Mouse (Mus musculus): ENCODE measurements around the gene Bms1. TPM values are rescaled to one million over a fixed set of nuclear protein-coding genes. Genes with fewer than 3 reads are reported as not detected.

Bms1 gene
- polyA plus RNA-seq (2014; fragmentation: Nextera tagmentation; extraction: Ambion mirVana), result 14.4 and 23.5 TPM in 2 replicates

- WGBS, result under 1% methylated on average over 67 of the region's 67 CpGs
- ATAC-seq (ENCODE audit: low FRiP score, low TSS enrichment) (peak; percentile 96), DNase-seq (peak; percentile 98)
- Histone ChIP-seq H3K9me3 (ENCODE audit: control insufficient read depth, low read length) (no peaks in the 10 kb centered on the region), H3K9ac (replicated peaks; ENCODE audit: low read length) (peak within 1 kb of the TSS; percentile 72), H3K4me2 (ENCODE audit: low read length) (peak within 1 kb of the TSS; percentile 60), H3K27ac (replicated peaks; ENCODE audit: low read depth, low read length) (peak within 1 kb of the TSS; percentile 86), H3K4me1 (ENCODE audit: control insufficient read depth, insufficient read depth, low read length) (peaks cover 13% of the 10 kb centered on the region), H3K36me3 (ENCODE audit: control insufficient read depth, insufficient read depth, low read length) (peaks cover 27% of the 10 kb centered on the region), H3K4me3 (replicated peaks; ENCODE audit: low read depth, low read length) (peak within 1 kb of the TSS; percentile 78), H3K27me3 (ENCODE audit: control insufficient read depth, insufficient read depth, low read length) (no peaks in the 10 kb centered on the region)
These were observed at the start of gene Bms1 for GRCm38 (mm10) chr6:118419050-118419920. Gene Bms1 (minus strand): TSS chr6:118419474.

- H3K4me1 ChIP-seq (ENCODE audit: control insufficient read depth, insufficient read depth, low read length), result no peaks in the 10 kb centered on the region
- 81% methylated on average over 15 of the region's 15 CpGs for WGBS
These were observed 42.9 kb upstream of the Bms1 start for GRCm38 (mm10) chr6:118462069-118462705.

GRCm38 (mm10) chr6:118457726-118458125, 38.5 kb upstream of the Bms1 start:
- 93% methylated on average over 1 of the region's 1 CpGs for WGBS
- Histone ChIP-seq H3K4me1 (ENCODE audit: control insufficient read depth, insufficient read depth, low read length) (peaks cover 10% of the 10 kb centered on the region; the same call in 1 of the 2 replicates), H3K27ac (replicated peaks; ENCODE audit: low read depth, low read length) (no peak overlapping the region), H3K9me3 (ENCODE audit: control insufficient read depth, low read length) (no peaks in the 10 kb centered on the region), H3K27me3 (ENCODE audit: control insufficient read depth, insufficient read depth, low read length) (no peaks in the 10 kb centered on the region), H3K36me3 (ENCODE audit: control insufficient read depth, insufficient read depth, low read length) (peaks cover 4% of the 10 kb centered on the region; the same call in 1 of the 2 replicates), H3K9ac (replicated peaks; ENCODE audit: low read length) (no peak overlapping the region), H3K4me2 (ENCODE audit: low read length) (no peak overlapping the region), H3K4me3 (replicated peaks; ENCODE audit: low read depth, low read length) (no peak overlapping the region)
- ATAC-seq (ENCODE audit: low FRiP score, low TSS enrichment) (no peak), DNase-seq (no peak)

More at GRCm38 (mm10) chr6:118462069-118462705, 42.9 kb upstream of the Bms1 start:
- H3K27ac ChIP-seq (replicated peaks; ENCODE audit: low read depth, low read length), result no peak overlapping the region
- H3K27me3 ChIP-seq (ENCODE audit: control insufficient read depth, insufficient read depth, low read length), result no peaks in the 10 kb centered on the region
- no peak overlapping the region for H3K4me3 ChIP-seq (replicated peaks; ENCODE audit: low read depth, low read length)
- no peak for DNase-seq
- no peak for ATAC-seq (ENCODE audit: low FRiP score, low TSS enrichment)
- H3K4me2 ChIP-seq (ENCODE audit: low read length), result no peak overlapping the region
- no peak overlapping the region for H3K9ac ChIP-seq (replicated peaks; ENCODE audit: low read length)
- no peaks in the 10 kb centered on the region for H3K9me3 ChIP-seq (ENCODE audit: control insufficient read depth, low read length)
- H3K36me3 ChIP-seq (ENCODE audit: control insufficient read depth, insufficient read depth, low read length), result peaks cover 36% of the 10 kb centered on the region

- H3K9me3 ChIP-seq (ENCODE audit: control insufficient read depth, low read length), result no peaks in the 10 kb centered on the region
- under 1% methylated on average over 43 of the region's 43 CpGs for WGBS
- H3K27ac ChIP-seq (replicated peaks; ENCODE audit: low read depth, low read length), result peak within 1 kb of the TSS; percentile 98
- peak; percentile 97 for ATAC-seq (ENCODE audit: low FRiP score, low TSS enrichment)
- peaks cover 10% of the 10 kb centered on the region; the same call in 1 of the 2 replicates for H3K4me1 ChIP-seq (ENCODE audit: control insufficient read depth, insufficient read depth, low read length)
- peak within 1 kb of the TSS; percentile 66 for H3K4me3 ChIP-seq (replicated peaks; ENCODE audit: low read depth, low read length)
- H3K4me2 ChIP-seq (ENCODE audit: low read length), result peak within 1 kb of the TSS; percentile 78
- peak; percentile 96 for DNase-seq
- H3K9ac ChIP-seq (replicated peaks; ENCODE audit: low read length), result peak within 1 kb of the TSS; percentile 85
- 0 out of 2 replicates have a peak, but pooled peaks cover 3% of the 10 kb centered on the region for H3K36me3 ChIP-seq (ENCODE audit: control insufficient read depth, insufficient read depth, low read length)
- H3K27me3 ChIP-seq (ENCODE audit: control insufficient read depth, insufficient read depth, low read length), result no peaks in the 10 kb centered on the region
These were observed 35.9 kb upstream of the Bms1 start, which contains the start of gene Zfp248 for GRCm38 (mm10) chr6:118455042-118455631. Gene Zfp248 (minus strand): TSS chr6:118455528.

GRCm38 (mm10) chr6:118454452-118454851, 35.2 kb upstream of the Bms1 start:
- H3K36me3 ChIP-seq (ENCODE audit: control insufficient read depth, insufficient read depth, low read length), result 0 out of 2 replicates have a peak, but pooled peaks cover 3% of the 10 kb centered on the region
- peak overlapping the region; percentile 78 for H3K4me2 ChIP-seq (ENCODE audit: low read length)
- H3K27ac ChIP-seq (replicated peaks; ENCODE audit: low read depth, low read length), result peak overlapping the region; percentile 98
- peak overlapping the region; percentile 85 for H3K9ac ChIP-seq (replicated peaks; ENCODE audit: low read length)
- WGBS, result 46% methylated on average over 8 of the region's 8 CpGs
- ATAC-seq (ENCODE audit: low FRiP score, low TSS enrichment), result 0 out of 2 replicates have a peak, but pooled peaks have one; percentile 3
- no peak for DNase-seq
- H3K4me3 ChIP-seq (replicated peaks; ENCODE audit: low read depth, low read length), result peak overlapping the region; percentile 66
- H3K4me1 ChIP-seq (ENCODE audit: control insufficient read depth, insufficient read depth, low read length), result peaks cover 10% of the 10 kb centered on the region; the same call in 1 of the 2 replicates
- no peaks in the 10 kb centered on the region for H3K9me3 ChIP-seq (ENCODE audit: control insufficient read depth, low read length)
- no peaks in the 10 kb centered on the region for H3K27me3 ChIP-seq (ENCODE audit: control insufficient read depth, insufficient read depth, low read length)

- 87% methylated on average over 4 of the region's 4 CpGs for WGBS
- H3K27ac ChIP-seq (replicated peaks; ENCODE audit: low read depth, low read length), result no peak overlapping the region
- ATAC-seq (ENCODE audit: low FRiP score, low TSS enrichment) (no peak), DNase-seq (no peak)
- no peaks in the 10 kb centered on the region for H3K27me3 ChIP-seq (ENCODE audit: control insufficient read depth, insufficient read depth, low read length)
- H3K4me3 ChIP-seq (replicated peaks; ENCODE audit: low read depth, low read length), result no peak overlapping the region
- no peaks in the 10 kb centered on the region for H3K4me1 ChIP-seq (ENCODE audit: control insufficient read depth, insufficient read depth, low read length)
- H3K4me2 ChIP-seq (ENCODE audit: low read length), result no peak overlapping the region
- peaks cover 10% of the 10 kb centered on the region; the same call in 1 of the 2 replicates for H3K9me3 ChIP-seq (ENCODE audit: control insufficient read depth, low read length)
- H3K9ac ChIP-seq (replicated peaks; ENCODE audit: low read length), result no peak overlapping the region
- peaks cover 52% of the 10 kb centered on the region for H3K36me3 ChIP-seq (ENCODE audit: control insufficient read depth, insufficient read depth, low read length)
These were observed 12.2 kb upstream of the Bms1 start for GRCm38 (mm10) chr6:118431502-118431901.

GRCm38 (mm10) chr6:118426666-118427065, 7.4 kb upstream of the Bms1 start:
- Histone ChIP-seq H3K9me3 (ENCODE audit: control insufficient read depth, low read length) (peaks cover 10% of the 10 kb centered on the region; the same call in 1 of the 2 replicates), H3K4me1 (ENCODE audit: control insufficient read depth, insufficient read depth, low read length) (no peaks in the 10 kb centered on the region), H3K9ac (replicated peaks; ENCODE audit: low read length) (no peak overlapping the region), H3K27ac (replicated peaks; ENCODE audit: low read depth, low read length) (no peak overlapping the region), H3K4me3 (replicated peaks; ENCODE audit: low read depth, low read length) (no peak overlapping the region), H3K36me3 (ENCODE audit: control insufficient read depth, insufficient read depth, low read length) (peaks cover 40% of the 10 kb centered on the region), H3K4me2 (ENCODE audit: low read length) (no peak overlapping the region), H3K27me3 (ENCODE audit: control insufficient read depth, insufficient read depth, low read length) (no peaks in the 10 kb centered on the region)
- ATAC-seq (ENCODE audit: low FRiP score, low TSS enrichment), result no peak
- 92% methylated on average over 1 of the region's 1 CpGs for WGBS
- DNase-seq, result no peak

GRCm38 (mm10) chr6:118410428-118410827, 8.8 kb downstream of the Bms1 start:
- peaks cover 85% of the 10 kb centered on the region for H3K36me3 ChIP-seq (ENCODE audit: control insufficient read depth, insufficient read depth, low read length)
- H3K9me3 ChIP-seq (ENCODE audit: control insufficient read depth, low read length), result no peaks in the 10 kb centered on the region
- WGBS, result 76% methylated on average over 1 of the region's 1 CpGs
- H3K4me1 ChIP-seq (ENCODE audit: control insufficient read depth, insufficient read depth, low read length), result no peaks in the 10 kb centered on the region
- ATAC-seq (ENCODE audit: low FRiP score, low TSS enrichment) (no peak), DNase-seq (no peak)
- H3K9ac ChIP-seq (replicated peaks; ENCODE audit: low read length), result no peak overlapping the region
- H3K27me3 ChIP-seq (ENCODE audit: control insufficient read depth, insufficient read depth, low read length), result no peaks in the 10 kb centered on the region
- H3K27ac ChIP-seq (replicated peaks; ENCODE audit: low read depth, low read length), result no peak overlapping the region
- no peak overlapping the region for H3K4me3 ChIP-seq (replicated peaks; ENCODE audit: low read depth, low read length)
- no peak overlapping the region for H3K4me2 ChIP-seq (ENCODE audit: low read length)
